Mouse (Mus musculus) forebrain, postnatal 0 days (tissue): Measurements from ENCODE around the gene Papln. TPM values are rescaled to one million over a fixed set of nuclear protein-coding genes. Genes with fewer than 3 reads are reported as not detected.

Source experiments
- ATAC-seq: fragments of 200-750 bp; cut with Nextera tagmentation; 2 replicates; pipeline ENCODE4 v1.8.0; 2017; ENCODE audit warnings: mild to moderate bottlenecking, moderate library complexity
- DNase-seq: peaks from one replicate; pipeline ENCODE4 v3.0.0-alpha.2; 2015
- H3K27ac ChIP-seq: fragments of 300-500 bp; sonication (generic); 2 replicates; pipeline ENCODE4 v1.5.1; 2014; ENCODE audit warnings: low read depth, mild to moderate bottlenecking, antibody characterized with exemption, low read length, moderate library complexity, mixed read lengths
- H3K27me3 ChIP-seq: fragments of 300-500 bp; sonication (generic); 2 replicates; pipeline ENCODE4 v1.6.1; 2014; ENCODE audit warnings: mild to moderate bottlenecking, low read length, mixed read lengths; ENCODE audit not compliant: insufficient read depth
- H3K36me3 ChIP-seq: fragments of 300-500 bp; sonication (generic); 2 replicates; pipeline ENCODE4 v1.6.1; 2014; ENCODE audit warnings: mild to moderate bottlenecking, moderate library complexity; ENCODE audit not compliant: insufficient read depth
- H3K4me1 ChIP-seq: fragments of 300-500 bp; sonication (generic); 2 replicates; pipeline ENCODE4 v1.6.1; 2014; ENCODE audit warnings: antibody characterized with exemption; ENCODE audit not compliant: insufficient read depth
- H3K4me2 ChIP-seq: fragments of 300-500 bp; sonication (generic); 2 replicates; pipeline ENCODE4 v1.6.1; 2014; ENCODE audit warnings: low read depth, mild to moderate bottlenecking, moderate library complexity
- H3K4me3 ChIP-seq: fragments of 300-500 bp; sonication (generic); 2 replicates; pipeline ENCODE4 v1.5.1; 2014; ENCODE audit warnings: low read depth, low read length, mixed read lengths
- H3K9ac ChIP-seq: fragments of 300-500 bp; sonication (generic); 2 replicates; pipeline ENCODE4 v1.6.1; 2014; ENCODE audit warnings: mild to moderate bottlenecking
- H3K9me3 ChIP-seq: fragments of 300-500 bp; sonication (generic); 2 replicates; pipeline ENCODE4 v1.6.1; 2016; ENCODE audit warnings: low read length
- CTCF ChIP-seq: sonication (generic); IDR thresholded peaks from 2 replicates; pipeline ENCODE4 v1.5.1; 2016; ENCODE audit warnings: antibody characterized with exemption, control low read depth, low read depth
- WGBS: fragments of 180-500 bp; shearing (Covaris S2); extraction: QIAGEN DNeasy Blood & Tissue Kit; methylation state at CpG from one replicate; pipeline ENCODE4 v1.1.7; 2014; 5-methylcytosine and 5-hydroxymethylcytosine counted together
- polyA plus RNA-seq: library from polyadenylated mRNA; unstranded; fragments of >200 nt; fragmentation: Nextera tagmentation; extraction: Ambion mirVana; gene quantifications from 2 replicates; pipeline ENCODE4 v1.2.1, GENCODE M21; 2015
- total RNA-seq: library from RNA; depleted of rRNA; stranded (reverse); fragments of >200 nt; gene quantifications from 2 replicates; pipeline ENCODE4 v1.2.3, GENCODE M21; 2014

Papln gene
- total and polyA plus RNA-seq, 2 experiments from 2014 or later, result 0.40 to 2.7 TPM

GRCm38 (mm10) chr12:83790749-83791148 lies 27.3 kb downstream of the Papln start:
- TF ChIP-seq CTCF, result no peak
- peaks cover 11% of the 10 kb centered on the region for H3K36me3 ChIP-seq
- H3K9me3 ChIP-seq, result no peaks in the 10 kb centered on the region
- no peak overlapping the region for H3K4me2 ChIP-seq
- H3K4me3 ChIP-seq, result no peak overlapping the region
- ATAC-seq, result no peak
- 82% methylated on average over 4 of the region's 4 CpGs for WGBS
- no peak for DNase-seq
- H3K27me3 ChIP-seq, result no peaks in the 10 kb centered on the region
- H3K4me1 ChIP-seq, result no peaks in the 10 kb centered on the region
- H3K9ac ChIP-seq, result no peak overlapping the region
- H3K27ac ChIP-seq, result no peak overlapping the region

GRCm38 (mm10) chr12:83791737-83792136 lies 28.3 kb downstream of the Papln start:
- Histone ChIP-seq H3K27me3 (no peaks in the 10 kb centered on the region), H3K4me2 (no peak overlapping the region), H3K36me3 (peaks cover 15% of the 10 kb centered on the region), H3K9ac (no peak overlapping the region), H3K9me3 (no peaks in the 10 kb centered on the region), H3K4me1 (no peaks in the 10 kb centered on the region), H3K4me3 (no peak overlapping the region), H3K27ac (no peak overlapping the region)
- TF ChIP-seq CTCF, result no peak
- ATAC-seq (peak; percentile 50), DNase-seq (peak; percentile 44)
- 66% methylated on average over 10 of the region's 10 CpGs for WGBS

GRCm38 (mm10) chr12:83792706-83793410 lies 29.4 kb downstream of the Papln start:
- TF ChIP-seq CTCF, result no peak
- Histone ChIP-seq H3K4me2 (no peak overlapping the region), H3K9ac (no peak overlapping the region), H3K9me3 (no peaks in the 10 kb centered on the region), H3K4me1 (no peaks in the 10 kb centered on the region), H3K27me3 (no peaks in the 10 kb centered on the region), H3K27ac (no peak overlapping the region), H3K36me3 (peaks cover 15% of the 10 kb centered on the region), H3K4me3 (no peak overlapping the region)
- ATAC-seq (no peak), DNase-seq (no peak)
- WGBS, result 77% methylated on average over 10 of the region's 10 CpGs

GRCm38 (mm10) chr12:83795051-83795450 lies 31.6 kb downstream of the Papln start:
- H3K4me3 ChIP-seq, result no peak overlapping the region
- WGBS, result 65% methylated on average over 2 of the region's 2 CpGs
- no peak overlapping the region for H3K4me2 ChIP-seq
- ATAC-seq (no peak), DNase-seq (no peak)
- no peaks in the 10 kb centered on the region for H3K9me3 ChIP-seq
- no peaks in the 10 kb centered on the region for H3K27me3 ChIP-seq
- no peak overlapping the region for H3K9ac ChIP-seq
- H3K27ac ChIP-seq, result no peak overlapping the region
- no peaks in the 10 kb centered on the region for H3K4me1 ChIP-seq
- peaks cover 26% of the 10 kb centered on the region for H3K36me3 ChIP-seq
- TF ChIP-seq CTCF, result no peak

GRCm38 (mm10) chr12:83795586-83795985 lies 32.2 kb downstream of the Papln start:
- H3K36me3 ChIP-seq, result peaks cover 30% of the 10 kb centered on the region
- 94% methylated on average over 7 of the region's 7 CpGs for WGBS
- H3K4me3 ChIP-seq, result no peak overlapping the region
- no peaks in the 10 kb centered on the region for H3K9me3 ChIP-seq
- H3K9ac ChIP-seq, result no peak overlapping the region
- no peak overlapping the region for H3K4me2 ChIP-seq
- TF ChIP-seq CTCF, result no peak
- H3K27ac ChIP-seq, result no peak overlapping the region
- no peaks in the 10 kb centered on the region for H3K4me1 ChIP-seq
- ATAC-seq (no peak), DNase-seq (no peak)
- H3K27me3 ChIP-seq, result no peaks in the 10 kb centered on the region

- 95% methylated on average over 5 of the region's 5 CpGs for WGBS
- no peak overlapping the region for H3K9ac ChIP-seq
- H3K36me3 ChIP-seq, result peaks cover 32% of the 10 kb centered on the region
- no peak for DNase-seq
- no peak overlapping the region for H3K4me2 ChIP-seq
- H3K4me1 ChIP-seq, result no peaks in the 10 kb centered on the region
- no peak for ATAC-seq
- H3K27me3 ChIP-seq, result no peaks in the 10 kb centered on the region
- no peak overlapping the region for H3K4me3 ChIP-seq
- no peak overlapping the region for H3K27ac ChIP-seq
- no peak for TF ChIP-seq CTCF
- H3K9me3 ChIP-seq, result no peaks in the 10 kb centered on the region
Measured at GRCm38 (mm10) chr12:83798313-83798712, 34.9 kb downstream of the Papln start.

- peak; percentile 64 for DNase-seq
- Histone ChIP-seq H3K9me3 (peaks cover 5% of the 10 kb centered on the region), H3K36me3 (peaks cover 35% of the 10 kb centered on the region), H3K4me1 (no peaks in the 10 kb centered on the region), H3K4me2 (no peak overlapping the region), H3K27ac (no peak overlapping the region), H3K27me3 (no peaks in the 10 kb centered on the region), H3K9ac (no peak overlapping the region), H3K4me3 (no peak overlapping the region)
- WGBS, result 45% methylated on average over 9 of the region's 9 CpGs
- peak; percentile 73 for TF ChIP-seq CTCF
- ATAC-seq, result peak; percentile 76
Measured at GRCm38 (mm10) chr12:83800943-83801342, 37.5 kb downstream of the Papln start.
